Mouse (Mus musculus): ENCODE results near the gene Mfsd6. TPM values are rescaled to one million over a fixed set of nuclear protein-coding genes. Genes with fewer than 3 reads are reported as not detected.
"Not testable (repeated sequence)": the region's sequence is repeated elsewhere in the genome, so short reads cannot be mapped to it uniquely, and the experiment has no call there.

Mfsd6 gene
- total RNA-seq, 2 experiments from 2014 or later = 6.2 to 7.6 TPM

- no peak for DNase-seq (ENCODE audit: low spot score in 2 of 2)
These were observed 13.2 kb downstream of the Mfsd6 start for GRCm38 (mm10) chr1:52714021-52714420.

DNA sequence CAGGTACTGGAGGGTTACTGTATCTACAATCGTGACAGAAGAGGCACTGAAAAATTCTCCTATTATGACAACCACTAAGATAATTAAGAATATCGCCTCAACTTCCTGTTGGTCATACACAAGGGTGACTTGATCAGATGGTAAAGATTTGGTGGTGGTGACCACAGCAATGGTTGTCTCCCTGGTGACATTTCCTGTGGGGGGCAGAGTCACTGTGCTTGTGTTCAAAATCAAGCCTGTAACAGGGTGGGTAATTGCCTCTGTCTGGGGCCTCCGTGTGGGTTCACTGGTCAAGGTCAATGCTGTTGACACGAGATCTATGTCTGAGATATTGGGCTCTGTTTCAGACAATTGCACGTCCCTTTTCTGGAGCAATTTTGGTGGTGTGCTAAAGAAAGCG is 18.5 kb downstream of the Mfsd6 start:
- DNase-seq (ENCODE audit: low spot score in 2 of 2) = no peak

GRCm38 (mm10) chr1:52707030-52707429 is 20.2 kb downstream of the Mfsd6 start:
- no peak for DNase-seq (ENCODE audit: low spot score in 2 of 2)

GRCm38 (mm10) chr1:52702738-52703491 is 24.3 kb downstream of the Mfsd6 start:
- no peak for DNase-seq (ENCODE audit: low spot score in 2 of 2)

- no peak for DNase-seq (ENCODE audit: low spot score in 2 of 2)
These were observed 25.3 kb downstream of the Mfsd6 start for GRCm38 (mm10) chr1:52701941-52702340.

DNA sequence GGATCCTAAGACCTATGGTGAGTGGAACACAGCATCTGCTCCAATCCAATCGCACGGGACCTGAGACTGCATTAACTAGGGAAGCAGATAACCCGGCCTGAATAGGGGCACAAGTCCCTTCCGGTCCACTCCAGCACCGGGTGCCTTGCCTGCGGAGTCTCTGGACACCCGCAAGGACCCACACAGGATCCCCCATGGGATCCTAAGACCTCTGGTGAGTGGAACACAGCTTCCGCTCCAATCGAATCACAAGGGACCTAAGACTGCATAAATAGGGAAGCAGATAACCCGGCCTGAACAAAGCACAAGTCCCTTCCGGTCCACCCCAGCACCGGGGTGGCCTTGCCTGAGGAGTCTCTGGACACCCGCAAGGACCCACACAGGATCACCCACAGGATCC is 32.8 kb downstream of the Mfsd6 start:
- not testable (repeated sequence) for DNase-seq (ENCODE audit: low spot score in 2 of 2)

DNA sequence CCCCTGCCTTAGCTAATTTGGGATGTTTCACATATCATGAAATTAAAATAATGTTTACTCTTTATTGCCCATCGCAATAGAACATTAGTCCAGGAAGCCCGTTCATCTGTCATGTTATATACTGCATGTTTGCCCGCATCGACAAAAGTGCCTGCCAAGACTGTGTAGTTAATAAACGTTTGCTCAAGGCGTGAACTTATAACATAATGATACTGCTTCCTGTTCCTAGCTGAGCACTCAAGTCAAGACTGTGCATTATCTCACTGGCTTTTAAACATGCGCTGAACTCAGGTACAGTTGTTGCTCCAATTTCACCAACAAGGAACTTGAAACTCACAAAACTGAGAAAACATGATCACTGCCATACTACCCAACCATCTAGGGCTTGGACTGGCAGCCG is 39.6 kb downstream of the Mfsd6 start:
- no peak for DNase-seq (ENCODE audit: low spot score in 2 of 2)

GRCm38 (mm10) chr1:52683550-52683949 is 43.7 kb downstream of the Mfsd6 start:
- DNase-seq (ENCODE audit: low spot score in 2 of 2) = no peak

GRCm38 (mm10) chr1:52676621-52677020 is 50.6 kb downstream of the Mfsd6 start:
- peak in 1 of 2 experiments; percentile 34 for DNase-seq (ENCODE audit: low spot score in 2 of 2)

DNA sequence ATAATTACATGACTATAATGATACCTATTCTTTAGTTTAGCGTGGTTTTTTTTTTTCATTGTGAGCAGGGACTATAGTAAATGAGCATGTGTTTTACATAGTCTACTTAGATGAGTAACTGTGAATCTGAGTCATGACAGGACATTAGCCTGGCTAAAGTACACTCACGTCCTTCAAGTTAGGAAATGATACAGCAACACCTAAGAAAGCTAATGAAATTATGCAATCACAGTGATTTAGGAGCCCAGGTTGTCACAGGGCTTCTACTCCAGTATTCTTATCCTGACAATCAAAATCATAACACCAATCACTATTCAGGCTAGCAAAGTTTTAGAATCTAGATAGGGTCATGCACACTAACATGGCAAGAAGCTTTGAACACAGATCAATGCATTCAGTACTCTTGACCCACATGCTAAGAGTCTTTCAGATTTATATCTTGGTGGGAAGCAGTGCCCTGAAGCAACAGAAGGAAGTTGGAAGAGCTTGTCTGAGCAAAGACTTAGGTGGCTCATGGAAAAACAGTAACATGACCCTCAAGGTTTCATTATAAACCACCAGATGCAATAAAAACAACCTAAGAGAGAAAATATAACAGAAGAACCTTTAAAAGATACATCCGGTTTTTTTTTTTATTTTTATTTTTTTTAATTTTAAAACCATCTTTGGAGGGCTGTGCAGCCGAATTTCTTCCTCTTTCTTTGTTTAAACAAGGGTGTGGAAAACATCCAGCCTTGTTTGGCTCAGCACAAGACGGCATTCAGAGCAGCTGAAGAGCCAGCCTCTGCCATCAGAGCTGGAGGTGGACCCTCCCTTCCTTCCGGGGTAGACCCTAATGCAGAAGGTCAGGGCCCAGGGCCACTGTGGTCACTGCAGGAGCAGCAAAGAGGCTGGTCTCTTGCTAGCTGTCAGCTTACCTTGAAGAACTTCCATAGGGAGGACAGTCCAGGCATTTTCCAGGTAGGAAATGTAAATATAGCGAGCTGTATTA is 51.4 kb downstream of the Mfsd6 start:
- no peak for DNase-seq (ENCODE audit: low spot score in 2 of 2)

DNA sequence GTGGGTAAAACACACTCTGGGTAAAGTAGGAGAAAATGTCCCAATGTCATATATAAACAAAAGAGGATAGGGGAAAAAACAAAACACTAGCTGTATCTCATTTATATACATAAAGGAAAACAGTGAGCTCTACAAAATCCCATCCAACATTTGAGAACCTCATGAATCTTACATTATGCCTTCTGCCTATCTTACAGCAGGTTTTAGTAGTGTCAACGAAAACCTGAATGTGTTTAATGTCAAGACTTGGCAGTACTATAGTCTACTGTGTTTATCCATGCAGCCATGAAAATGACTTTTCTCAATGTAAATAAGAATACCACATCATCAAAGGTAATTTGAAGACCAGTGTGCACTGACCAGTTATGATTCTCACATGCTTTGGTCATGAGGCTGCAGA is 57.3 kb downstream of the Mfsd6 start:
- DNase-seq (ENCODE audit: low spot score in 2 of 2) = no peak

DNA sequence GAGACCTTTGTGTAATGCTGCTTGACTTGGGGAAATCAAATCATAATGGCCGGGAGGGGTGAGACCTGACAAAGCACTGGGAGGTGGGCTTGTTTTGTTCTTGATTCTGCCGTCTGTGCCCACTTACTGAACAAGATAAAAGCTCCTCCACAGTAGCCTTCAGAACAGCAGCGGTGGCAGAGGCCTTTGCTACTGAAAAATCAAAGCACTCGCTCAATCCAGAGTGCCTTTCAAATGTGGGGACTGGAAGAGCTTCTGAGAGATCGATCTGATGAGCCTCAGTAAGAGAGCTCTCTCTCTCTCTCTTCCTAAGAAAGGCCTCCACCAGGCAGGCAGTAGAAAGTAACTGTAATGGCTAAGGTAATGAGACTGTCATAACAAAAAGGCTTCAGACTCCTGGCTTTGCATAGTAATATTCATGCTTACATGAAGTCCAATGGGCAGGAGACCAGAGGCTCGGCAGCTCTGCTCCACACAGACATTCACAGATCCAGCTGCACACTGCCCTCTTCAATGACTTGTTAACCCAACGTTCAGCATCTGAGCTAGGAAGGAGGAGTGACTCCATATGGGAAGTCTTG is 58.4 kb downstream of the Mfsd6 start:
- no peak for DNase-seq (ENCODE audit: low spot score in 2 of 2)

GRCm38 (mm10) chr1:52663228-52663627 is 64.0 kb downstream of the Mfsd6 start:
- DNase-seq (ENCODE audit: low spot score in 2 of 2) = no peak

DNA sequence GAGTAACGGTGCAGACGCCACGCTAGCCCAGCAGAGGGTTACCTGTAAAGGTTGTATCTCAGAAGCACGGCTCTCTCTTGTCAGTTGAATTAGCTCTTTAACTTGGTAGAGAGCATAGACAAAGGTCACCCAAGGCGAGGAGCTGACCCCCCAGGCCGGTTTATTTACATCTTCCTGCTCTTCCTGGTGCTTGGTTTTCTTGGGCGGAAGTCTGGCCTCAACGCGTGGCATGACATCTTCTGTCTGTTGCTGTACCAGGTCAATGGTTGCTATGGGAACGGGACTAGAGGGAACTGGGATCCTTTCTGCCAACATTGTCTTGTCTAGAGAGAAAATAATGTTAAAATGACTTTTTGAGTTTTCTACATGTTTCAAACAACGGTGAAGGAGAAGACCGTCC is 66.5 kb downstream of the Mfsd6 start:
- no peak for DNase-seq (ENCODE audit: low spot score in 2 of 2)

DNA sequence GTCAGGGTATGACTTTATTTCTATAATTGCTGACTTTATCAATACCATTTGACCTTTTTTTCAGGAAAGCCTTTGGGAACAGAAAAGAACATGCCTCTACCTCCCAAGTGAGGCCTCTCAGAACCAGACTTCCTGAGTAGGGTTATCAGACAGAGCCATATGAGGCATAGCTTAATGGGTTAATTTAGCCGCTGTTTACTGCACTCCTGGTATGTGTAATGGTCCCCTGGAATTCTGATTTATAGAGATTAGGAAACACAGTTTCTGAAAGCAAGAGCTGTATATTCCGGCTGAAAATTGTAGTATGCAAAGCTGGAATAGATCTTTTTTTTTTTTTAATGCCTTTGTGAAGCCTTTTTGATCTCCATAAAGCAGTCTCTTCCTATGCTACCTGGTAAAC is 67.0 kb downstream of the Mfsd6 start:
- no peak for DNase-seq (ENCODE audit: low spot score in 2 of 2)

- DNase-seq (ENCODE audit: low spot score in 2 of 2) = no peak
These were observed 69.1 kb downstream of the Mfsd6 start for GRCm38 (mm10) chr1:52658160-52658559.

- no peak for DNase-seq (ENCODE audit: low spot score in 2 of 2)
These were observed 72.1 kb downstream of the Mfsd6 start for GRCm38 (mm10) chr1:52655153-52655552.

GRCm38 (mm10) chr1:52653366-52653765 is 73.9 kb downstream of the Mfsd6 start:
- DNase-seq (ENCODE audit: low spot score in 2 of 2) = no peak

DNA sequence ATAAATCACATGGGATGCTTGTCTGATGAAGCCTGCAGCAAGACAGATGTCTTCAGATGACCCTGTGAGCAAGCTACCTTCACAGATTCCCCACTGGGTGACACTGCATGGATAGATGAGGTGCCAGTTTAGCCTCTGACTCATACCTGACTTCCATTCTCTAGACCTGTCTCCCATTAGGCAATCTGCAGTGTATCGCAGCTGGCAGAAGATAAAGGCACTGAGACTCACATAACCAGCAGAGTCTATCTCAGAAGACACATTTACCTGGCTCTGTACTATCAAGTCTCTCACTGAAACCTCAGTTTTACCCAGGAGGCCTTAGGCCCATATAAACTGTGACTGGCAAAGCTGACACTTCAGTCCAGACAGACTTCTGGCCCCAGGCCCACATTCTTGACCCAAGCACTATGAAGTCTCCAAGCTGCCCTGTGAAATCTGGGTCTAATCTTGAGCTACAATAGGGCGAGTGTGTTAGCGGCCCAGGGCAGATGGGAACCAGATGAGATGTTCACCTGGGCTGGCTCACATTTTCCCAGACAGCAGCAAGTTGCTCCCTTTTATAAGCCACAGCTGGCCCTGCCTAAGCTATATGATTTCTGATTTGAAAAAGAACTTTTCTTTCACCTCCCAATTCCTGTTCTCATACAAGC is 74.5 kb downstream of the Mfsd6 start:
- no peak for DNase-seq (ENCODE audit: low spot score in 2 of 2)

DNA sequence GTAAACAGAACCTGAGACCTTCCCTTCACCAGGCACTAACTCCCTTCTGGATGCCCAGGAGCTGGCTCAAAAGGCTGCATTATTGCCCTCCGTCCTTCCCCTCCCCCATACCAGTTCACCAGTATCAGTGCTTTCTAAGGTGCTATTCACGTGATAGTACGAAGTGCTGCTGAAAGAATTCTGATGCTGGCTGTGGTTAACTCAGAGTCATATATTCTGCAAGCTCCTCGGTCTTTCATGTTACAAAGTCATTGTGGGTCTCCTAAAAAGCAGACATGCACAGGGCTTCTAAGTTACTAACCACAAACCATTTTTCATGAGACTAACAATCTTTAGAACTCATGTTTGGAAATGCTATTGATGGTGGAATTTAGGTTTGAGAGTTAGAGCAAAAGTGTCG is 77.2 kb downstream of the Mfsd6 start:
- no peak for DNase-seq (ENCODE audit: low spot score in 2 of 2)

All from gastrocnemius, postnatal 4 days (tissue).